Mouse (Mus musculus) urinary bladder, postnatal 25 days (tissue): ENCODE measurements around the gene Vps37c.
A peak's percentile ranks its signal among the peaks of the same experiment; 100 is the strongest.

Experiments used
- DNase-seq: peaks from one replicate; pipeline ENCODE4 v3.0.0; 2022; ENCODE audit warnings: low spot score

Vps37c gene

GRCm38 (mm10) chr19:10689470-10690166 is 1.1 kb downstream of the Vps37c start:
- DNase-seq = no peak

- no peak for DNase-seq
Measured at GRCm38 (mm10) chr19:10690336-10690735, 1.8 kb downstream of the Vps37c start.

- no peak for DNase-seq
Measured at GRCm38 (mm10) chr19:10691121-10691520, 2.6 kb downstream of the Vps37c start.

- DNase-seq = no peak
Measured at GRCm38 (mm10) chr19:10691660-10692059, 3.1 kb downstream of the Vps37c start.

GRCm38 (mm10) chr19:10692361-10692760 is 3.8 kb downstream of the Vps37c start:
- no peak for DNase-seq

- DNase-seq = no peak
Measured at GRCm38 (mm10) chr19:10693926-10694682, 5.6 kb downstream of the Vps37c start.

- DNase-seq = no peak
Measured at GRCm38 (mm10) chr19:10695801-10696200, 7.3 kb downstream of the Vps37c start.

- DNase-seq = no peak
Measured at GRCm38 (mm10) chr19:10698131-10698991, 9.8 kb downstream of the Vps37c start.

- no peak for DNase-seq
Measured at GRCm38 (mm10) chr19:10699851-10700250, 11.3 kb downstream of the Vps37c start.

GRCm38 (mm10) chr19:10701013-10701726 is 12.6 kb downstream of the Vps37c start:
- no peak for DNase-seq

GRCm38 (mm10) chr19:10702125-10702524 is 13.6 kb downstream of the Vps37c start:
- DNase-seq = no peak

GRCm38 (mm10) chr19:10703470-10703869 is 14.9 kb downstream of the Vps37c start:
- no peak for DNase-seq

- DNase-seq = no peak
Measured at GRCm38 (mm10) chr19:10707087-10707875, 18.7 kb downstream of the Vps37c start.

- no peak for DNase-seq
Measured at GRCm38 (mm10) chr19:10707881-10708280, 19.3 kb downstream of the Vps37c start.

GRCm38 (mm10) chr19:10708900-10709299 is 20.4 kb downstream of the Vps37c start:
- no peak for DNase-seq

GRCm38 (mm10) chr19:10709360-10710087 is 21.0 kb downstream of the Vps37c start:
- DNase-seq = peak; percentile 90

GRCm38 (mm10) chr19:10710088-10710511 is 21.6 kb downstream of the Vps37c start:
- DNase-seq = no peak

- no peak for DNase-seq
Measured at GRCm38 (mm10) chr19:10710751-10711150, 22.2 kb downstream of the Vps37c start.

- no peak for DNase-seq
Measured at GRCm38 (mm10) chr19:10712194-10712593, 23.7 kb downstream of the Vps37c start.

- no peak for DNase-seq
Measured at GRCm38 (mm10) chr19:10712646-10713045, 24.1 kb downstream of the Vps37c start.
